Mouse (Mus musculus) ES-E14 (cell line): Measurements from ENCODE around the gene Bpifb6. TPM values are rescaled to one million over a fixed set of nuclear protein-coding genes. Genes with fewer than 3 reads are reported as not detected.

Source experiments
- DNase-seq: peaks from one replicate; pipeline ENCODE4 v3.0.0-alpha.2; 2013; ENCODE audit warnings: low read depth, low spot score
- H3K27ac ChIP-seq: 2 replicates; pipeline ENCODE4 v1.5.1; 2012; ENCODE audit warnings: low read depth, mild to moderate bottlenecking, low read length, moderate library complexity, mixed read lengths; ENCODE audit not compliant: poor library complexity, insufficient read depth, severe bottlenecking
- H3K36me3 ChIP-seq: 2 replicates; pipeline ENCODE4 v1.6.1; 2012; ENCODE audit warnings: mild to moderate bottlenecking, low read length, moderate library complexity, mixed read lengths; ENCODE audit not compliant: control insufficient read depth, poor library complexity, insufficient read depth, severe bottlenecking
- H3K4me1 ChIP-seq, 2 experiments: fragments of 150-350 bp in 1 of 2; sonication (generic) in 1 of 2; 2 replicates each; pipeline ENCODE4 v1.6.1; 2012; ENCODE audit warnings: low read length in 2 of 2, mild to moderate bottlenecking in 1 of 2, mixed read lengths in 1 of 2; ENCODE audit not compliant: control insufficient read depth in 2 of 2, insufficient read depth in 2 of 2, poor library complexity in 1 of 2
- H3K4me3 ChIP-seq, 2 experiments: fragments of 150-350 bp in 1 of 2; sonication (generic) in 1 of 2; 2 replicates each; pipeline ENCODE4 v1.5.1; 2012; ENCODE audit warnings: low read length in 2 of 2, low read depth in 1 of 2, mild to moderate bottlenecking in 1 of 2, mixed read lengths in 1 of 2; ENCODE audit not compliant: insufficient read depth in 1 of 2, poor library complexity in 1 of 2, severe bottlenecking in 1 of 2
- H3K9ac ChIP-seq: 2 replicates; pipeline ENCODE4 v1.6.1; 2012; ENCODE audit warnings: low read depth, mild to moderate bottlenecking, low read length, mixed read lengths; ENCODE audit not compliant: poor library complexity, insufficient read depth, severe bottlenecking
- H3K9me3 ChIP-seq: fragments of 150-350 bp; sonication (generic); 2 replicates; pipeline ENCODE4 v1.6.1; 2012; ENCODE audit warnings: low read depth, mild to moderate bottlenecking, low read length; ENCODE audit not compliant: control insufficient read depth, insufficient read depth
- CHD2 ChIP-seq: IDR thresholded peaks from 2 replicates; pipeline ENCODE4 v1.6.1; 2014; ENCODE audit warnings: mild to moderate bottlenecking, low read depth, low read length, inconsistent platforms
- HCFC1 ChIP-seq: IDR thresholded peaks from 2 replicates; pipeline ENCODE4 v1.6.1; 2012; ENCODE audit warnings: low read length, inconsistent platforms, borderline replicate concordance; ENCODE audit not compliant: insufficient read depth
- MAFK ChIP-seq: IDR thresholded peaks from 2 replicates; pipeline ENCODE4 v1.6.1; 2014; ENCODE audit warnings: mild to moderate bottlenecking, low read depth, low read length, inconsistent platforms; ENCODE audit not compliant: insufficient read depth
- ZC3H11A ChIP-seq: IDR thresholded peaks from 2 replicates; pipeline ENCODE4 v1.6.1; 2012; ENCODE audit warnings: low read depth, mild to moderate bottlenecking, inconsistent platforms, low read length, borderline replicate concordance
- ZNF384 ChIP-seq: IDR thresholded peaks from 2 replicates; pipeline ENCODE4 v1.6.1; 2012; ENCODE audit warnings: low read depth, low read length, inconsistent platforms
- in situ Hi-C, 2 experiments: fragments of 600-800 bp; cut with MboI; formaldehyde crosslinking; loops; one replicate each; pipeline ENCODE4 v1.15.1; 2025; ENCODE audit warnings: low sequenced_read_pairs in 2 of 2, inconsistent platforms in 1 of 2; ENCODE audit not compliant: unreplicated experiment in 2 of 2
- total RNA-seq: library from RNA; depleted of rRNA; stranded (reverse); fragments of 300-350 nt; gene quantifications from 2 replicates; pipeline ENCODE4 v1.2.3, GENCODE M21; 2012; rRNA removed

Bpifb6 gene
- total RNA-seq: not detected in 2 replicates

- no peak for TF ChIP-seq MAFK
- TF ChIP-seq HCFC1: no peak
- no peak for TF ChIP-seq CHD2
- TF ChIP-seq ZNF384: no peak
- TF ChIP-seq ZC3H11A: no peak
- Histone ChIP-seq H3K9ac (no peak within 1 kb of the TSS), H3K4me1 (no peaks in the 10 kb centered on the region), H3K27ac (no peak within 1 kb of the TSS), H3K36me3 (no peaks in the 10 kb centered on the region), H3K4me3 (no peak within 1 kb of the TSS), H3K9me3 (no peaks in the 10 kb centered on the region)
- no peak for DNase-seq
- in situ Hi-C loops: no loop called here
These were observed at the start of gene Bpifb6 for GRCm38 (mm10) chr2:153900088-153900487. TSS of gene Bpifb6 (plus strand) at chr2:153900388.

- TF ChIP-seq ZNF384 (no peak), MAFK (no peak), HCFC1 (no peak), CHD2 (no peak), ZC3H11A (no peak)
- in situ Hi-C loops: no loop called here
- Histone ChIP-seq H3K9me3 (no peaks in the 10 kb centered on the region), H3K9ac (no peak overlapping the region), H3K36me3 (no peaks in the 10 kb centered on the region), H3K27ac (no peak overlapping the region), H3K4me3 (no peak overlapping the region), H3K4me1 (0 out of 4 replicates have a peak, but pooled peaks cover 0 to 2% of the 10 kb centered on the region in 2 experiments)
- DNase-seq: no peak
These were observed 49.2 kb upstream of the Bpifb6 start for GRCm38 (mm10) chr2:153851030-153851360.

- Histone ChIP-seq H3K36me3 (no peaks in the 10 kb centered on the region), H3K9ac (no peak overlapping the region), H3K27ac (no peak overlapping the region), H3K4me1 (0 out of 4 replicates have a peak, but pooled peaks cover 0 to 2% of the 10 kb centered on the region in 2 experiments), H3K9me3 (no peaks in the 10 kb centered on the region), H3K4me3 (no peak overlapping the region)
- TF ChIP-seq ZC3H11A: no peak
- no peak for TF ChIP-seq CHD2
- no peak for TF ChIP-seq MAFK
- no peak for DNase-seq
- in situ Hi-C loops: no loop called here
These were observed 46.6 kb upstream of the Bpifb6 start for GRCm38 (mm10) chr2:153853544-153853943.

- Histone ChIP-seq H3K9ac (no peak overlapping the region), H3K36me3 (no peaks in the 10 kb centered on the region), H3K4me1 (no peaks in the 10 kb centered on the region), H3K9me3 (no peaks in the 10 kb centered on the region), H3K4me3 (no peak overlapping the region), H3K27ac (no peak overlapping the region)
- in situ Hi-C loops: no loop called here
- no peak for DNase-seq
- TF ChIP-seq MAFK (no peak), ZNF384 (no peak), ZC3H11A (no peak), HCFC1 (no peak), CHD2 (no peak)
These were observed 40.6 kb upstream of the Bpifb6 start for GRCm38 (mm10) chr2:153859581-153859980.

- DNase-seq: no peak
- no peak overlapping the region for H3K27ac ChIP-seq
- TF ChIP-seq MAFK: no peak
- no peak for TF ChIP-seq ZC3H11A
- no peak for TF ChIP-seq ZNF384
- TF ChIP-seq HCFC1: no peak
- no peak for TF ChIP-seq CHD2
- no peak overlapping the region for H3K9ac ChIP-seq
- no peaks in the 10 kb centered on the region for H3K9me3 ChIP-seq
- H3K4me3 ChIP-seq: no peak overlapping the region
- no peaks in the 10 kb centered on the region for H3K4me1 ChIP-seq
- no peaks in the 10 kb centered on the region for H3K36me3 ChIP-seq
- in situ Hi-C loops: no loop called here
These were observed 39.9 kb upstream of the Bpifb6 start for GRCm38 (mm10) chr2:153860315-153860714.
